In genomic region chr17:74701661-74702060, GRCm38 (mm10) we compare ENCODE assay signal across 2 mouse cellular contexts. TPM values are rescaled to one million over a fixed set of nuclear protein-coding genes. Genes with fewer than 3 reads are reported as not detected.
A peak's percentile ranks its signal among the peaks of the same experiment; 100 is the strongest.
DNase-seq lines count a peak whose midpoint lies in the region; ATAC-seq lines count a peak whose summit lies in the region.
"Not testable (repeated sequence)": the region's sequence is repeated elsewhere in the genome, so short reads cannot be mapped to it uniquely, and the experiment has no call there.

No protein-coding gene starts in this region.

- not testable (repeated sequence) for ATAC-seq in midbrain, embryonic 11.5 days (ENCODE audit: low FRiP score)

- H3K36me3 ChIP-seq in midbrain, embryonic 11.5 days (ENCODE audit: control insufficient read depth, insufficient read depth, low read length) = not testable (repeated sequence)

- not testable (repeated sequence) for H3K9ac ChIP-seq in midbrain, embryonic 11.5 days (ENCODE audit: low read length)

- H3K9me3 ChIP-seq in midbrain, embryonic 11.5 days (ENCODE audit: control insufficient read depth, low read length) = not testable (repeated sequence)

- not testable (repeated sequence) for H3K27me3 ChIP-seq in midbrain, embryonic 11.5 days (ENCODE audit: control insufficient read depth, insufficient read depth, low read length)

- WGBS in midbrain, embryonic 11.5 days = 100% methylated on average over 2 of the region's 2 CpGs

- H3K4me2 ChIP-seq in midbrain, embryonic 11.5 days = not testable (repeated sequence)

- not testable (repeated sequence) for H3K4me1 ChIP-seq in midbrain, embryonic 11.5 days (ENCODE audit: control insufficient read depth, insufficient read depth, low read length)

- not testable (repeated sequence) for H3K27ac ChIP-seq in midbrain, embryonic 11.5 days (ENCODE audit: low read depth, low read length)

- not testable (repeated sequence) for H3K4me3 ChIP-seq in midbrain, embryonic 11.5 days (ENCODE audit: low read depth, low read length)

- peak; percentile 54 for DNase-seq in heart, adult 11 months
- DNase-seq in midbrain, embryonic 11.5 days (ENCODE audit: low spot score, missing footprints) = peak; percentile 70

RNA-seq across cellular contexts. Expression of gene Ttc27, which starts 15.9 kb away (rescaled TPM):
- polyA plus RNA-seq in midbrain, embryonic 11.5 days (2014; fragmentation: Nextera tagmentation; extraction: Ambion mirVana) = 25.4 and 27.7 TPM in 2 replicates
